Mouse (Mus musculus): ENCODE measurements at regions not wholly inside any gene's neighbourhood (a gene's known extent, or its start where the extent isn't known, plus 50 kb on each side); places are given as distances from the start of the nearest gene placed in this dataset.

DNA sequence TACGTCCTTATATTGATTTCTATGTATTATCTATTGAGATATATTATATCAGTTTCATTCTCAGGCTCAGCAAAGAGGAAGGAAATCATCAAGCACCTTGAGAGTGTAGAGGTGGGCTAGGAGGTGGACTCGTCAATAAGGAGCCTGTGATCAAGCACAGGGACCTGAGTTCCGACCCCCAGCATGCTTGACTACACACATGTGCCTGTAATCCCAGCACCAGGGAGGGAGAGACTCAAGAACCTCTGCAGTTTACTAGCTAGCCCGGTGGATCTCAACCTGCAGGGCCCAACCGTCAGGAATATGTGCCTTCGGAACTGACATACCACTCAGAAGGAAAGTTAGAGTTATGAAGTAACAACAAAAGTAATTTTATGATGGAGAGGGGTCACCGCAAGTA is 634.2 kb upstream of the Gm10131 start:
- H3K9me3 ChIP-seq (ENCODE audit: control insufficient read depth, insufficient read depth, low read depth, low read length), result no peaks in the 10 kb centered on the region
- H3K4me3 ChIP-seq (ENCODE audit: insufficient read depth in 1 of 2, low read depth in 1 of 2, low read length in 2 of 2, poor library complexity in 1 of 2, severe bottlenecking in 1 of 2), result no peak overlapping the region
- H3K9ac ChIP-seq (ENCODE audit: insufficient read depth, low read depth, low read length, poor library complexity, severe bottlenecking), result no peak overlapping the region
- DNase-seq (ENCODE audit: low read depth, low spot score), result no peak
- in situ Hi-C loops (cut with MboI; ENCODE audit: low sequenced_read_pairs in 2 of 2, unreplicated experiment in 2 of 2), result no loop called here
- no peaks in the 10 kb centered on the region for H3K36me3 ChIP-seq (ENCODE audit: control insufficient read depth, insufficient read depth, low read length, poor library complexity, severe bottlenecking)
- TF ChIP-seq HCFC1 (IDR thresholded peaks at IDR 0.05; ENCODE audit: borderline replicate concordance, insufficient read depth, low read length) (no peak), ZC3H11A (IDR thresholded peaks at IDR 0.05; ENCODE audit: borderline replicate concordance, low read depth, low read length) (no peak), MAFK (IDR thresholded peaks at IDR 0.05; ENCODE audit: insufficient read depth, low read depth, low read length) (no peak), ZNF384 (IDR thresholded peaks at IDR 0.05; ENCODE audit: low read depth, low read length) (no peak), CHD2 (IDR thresholded peaks at IDR 0.05; ENCODE audit: low read depth, low read length) (no peak)
- peaks cover 0 to 2% of the 10 kb centered on the region in 2 experiments; a peak in 1 of 4 replicates for H3K4me1 ChIP-seq (ENCODE audit: control insufficient read depth in 2 of 2, insufficient read depth in 2 of 2, low read length in 2 of 2, poor library complexity in 1 of 2)
- H3K27ac ChIP-seq (ENCODE audit: insufficient read depth, low read depth, low read length, poor library complexity, severe bottlenecking), result no peak overlapping the region

DNA sequence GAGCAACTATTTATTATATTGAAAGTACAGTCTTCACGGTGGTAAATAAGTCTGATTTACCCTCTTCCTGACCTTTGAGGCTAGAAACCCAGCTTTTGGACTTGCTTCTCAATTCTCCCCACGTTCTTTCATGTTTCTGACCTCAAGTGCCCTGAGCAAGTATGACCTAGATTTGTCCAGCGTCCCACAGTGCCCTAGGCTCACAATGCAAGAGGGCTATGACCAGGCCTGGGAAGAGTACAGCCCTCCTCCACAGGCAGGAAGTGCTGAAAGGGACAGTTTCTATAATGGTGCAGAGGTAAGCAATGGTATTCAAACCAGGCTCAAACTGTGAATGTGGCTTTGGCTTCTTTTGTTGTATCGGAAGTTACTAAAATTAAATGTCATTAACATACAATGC is 633.1 kb upstream of the Gm10131 start:
- no peak overlapping the region for H3K9ac ChIP-seq (ENCODE audit: insufficient read depth, low read depth, low read length, poor library complexity, severe bottlenecking)
- H3K27ac ChIP-seq (ENCODE audit: insufficient read depth, low read depth, low read length, poor library complexity, severe bottlenecking), result no peak overlapping the region
- in situ Hi-C loops (cut with MboI; ENCODE audit: low sequenced_read_pairs in 2 of 2, unreplicated experiment in 2 of 2), result no loop called here
- H3K4me3 ChIP-seq (ENCODE audit: insufficient read depth in 1 of 2, low read depth in 1 of 2, low read length in 2 of 2, poor library complexity in 1 of 2, severe bottlenecking in 1 of 2), result no peak overlapping the region
- H3K36me3 ChIP-seq (ENCODE audit: control insufficient read depth, insufficient read depth, low read length, poor library complexity, severe bottlenecking), result no peaks in the 10 kb centered on the region
- no peaks in the 10 kb centered on the region for H3K9me3 ChIP-seq (ENCODE audit: control insufficient read depth, insufficient read depth, low read depth, low read length)
- DNase-seq (ENCODE audit: low read depth, low spot score), result no peak
- peaks cover 0 to 2% of the 10 kb centered on the region in 2 experiments; a peak in 1 of 4 replicates for H3K4me1 ChIP-seq (ENCODE audit: control insufficient read depth in 2 of 2, insufficient read depth in 2 of 2, low read length in 2 of 2, poor library complexity in 1 of 2)
- TF ChIP-seq ZC3H11A (IDR thresholded peaks at IDR 0.05; ENCODE audit: borderline replicate concordance, low read depth, low read length) (no peak), HCFC1 (IDR thresholded peaks at IDR 0.05; ENCODE audit: borderline replicate concordance, insufficient read depth, low read length) (no peak), ZNF384 (IDR thresholded peaks at IDR 0.05; ENCODE audit: low read depth, low read length) (no peak), MAFK (IDR thresholded peaks at IDR 0.05; ENCODE audit: insufficient read depth, low read depth, low read length) (no peak), CHD2 (IDR thresholded peaks at IDR 0.05; ENCODE audit: low read depth, low read length) (no peak)

DNA sequence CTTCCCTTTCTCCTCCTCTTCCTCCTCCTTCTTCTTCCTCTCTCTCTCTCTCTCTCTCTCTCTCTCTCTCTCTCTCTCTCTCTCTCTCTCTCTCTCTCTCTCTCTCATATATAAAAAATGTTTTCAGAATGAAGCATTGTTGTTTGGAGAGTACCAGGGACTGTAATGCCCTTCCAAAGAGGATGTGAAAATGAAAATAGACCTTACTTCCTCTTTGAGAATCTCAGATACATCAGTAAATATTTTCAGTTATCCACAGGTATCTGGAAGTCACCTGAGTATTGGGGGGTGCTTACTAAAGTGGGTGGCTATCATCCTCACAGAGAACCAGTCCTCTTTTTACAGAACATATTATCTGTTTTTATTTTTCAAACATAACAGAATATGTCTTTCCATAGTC is 632.6 kb upstream of the Gm10131 start:
- peaks cover 0 to 2% of the 10 kb centered on the region in 2 experiments; a peak in 1 of 4 replicates for H3K4me1 ChIP-seq (ENCODE audit: control insufficient read depth in 2 of 2, insufficient read depth in 2 of 2, low read length in 2 of 2, poor library complexity in 1 of 2)
- TF ChIP-seq MAFK (IDR thresholded peaks at IDR 0.05; ENCODE audit: insufficient read depth, low read depth, low read length), result no peak
- no peak overlapping the region for H3K27ac ChIP-seq (ENCODE audit: insufficient read depth, low read depth, low read length, poor library complexity, severe bottlenecking)
- in situ Hi-C loops (cut with MboI; ENCODE audit: low sequenced_read_pairs in 2 of 2, unreplicated experiment in 2 of 2), result no loop called here
- no peaks in the 10 kb centered on the region for H3K9me3 ChIP-seq (ENCODE audit: control insufficient read depth, insufficient read depth, low read depth, low read length)
- no peak overlapping the region for H3K4me3 ChIP-seq (ENCODE audit: insufficient read depth in 1 of 2, low read depth in 1 of 2, low read length in 2 of 2, poor library complexity in 1 of 2, severe bottlenecking in 1 of 2)
- no peak for DNase-seq (ENCODE audit: low read depth, low spot score)
- no peak overlapping the region for H3K9ac ChIP-seq (ENCODE audit: insufficient read depth, low read depth, low read length, poor library complexity, severe bottlenecking)
- H3K36me3 ChIP-seq (ENCODE audit: control insufficient read depth, insufficient read depth, low read length, poor library complexity, severe bottlenecking), result no peaks in the 10 kb centered on the region

DNA sequence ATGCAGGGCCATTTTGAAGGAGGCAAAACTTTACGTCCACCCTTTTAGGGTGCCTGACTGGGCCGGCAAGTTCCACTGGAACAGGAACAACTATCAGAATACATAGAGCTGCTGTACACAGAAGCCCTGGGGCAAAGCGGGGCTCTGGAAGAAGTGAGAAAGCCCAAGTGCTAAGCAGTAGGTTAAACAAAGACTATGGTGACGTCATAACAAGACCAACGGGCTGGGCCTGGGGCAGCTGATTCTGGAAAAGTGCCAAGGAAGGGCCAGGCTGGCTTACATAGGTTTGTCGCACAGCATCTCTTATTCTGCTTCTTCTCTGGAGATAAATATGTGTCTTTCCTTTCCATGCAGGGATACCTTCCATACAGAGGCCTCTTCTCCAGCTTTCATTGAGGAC is 631.6 kb upstream of the Gm10131 start:
- TF ChIP-seq ZC3H11A (IDR thresholded peaks at IDR 0.05; ENCODE audit: borderline replicate concordance, low read depth, low read length) (no peak), ZNF384 (IDR thresholded peaks at IDR 0.05; ENCODE audit: low read depth, low read length) (no peak), MAFK (IDR thresholded peaks at IDR 0.05; ENCODE audit: insufficient read depth, low read depth, low read length) (no peak), CHD2 (IDR thresholded peaks at IDR 0.05; ENCODE audit: low read depth, low read length) (no peak), HCFC1 (IDR thresholded peaks at IDR 0.05; ENCODE audit: borderline replicate concordance, insufficient read depth, low read length) (no peak)
- H3K9me3 ChIP-seq (ENCODE audit: control insufficient read depth, insufficient read depth, low read depth, low read length), result no peaks in the 10 kb centered on the region
- DNase-seq (ENCODE audit: low read depth, low spot score), result no peak
- no peaks in the 10 kb centered on the region for H3K4me1 ChIP-seq (ENCODE audit: control insufficient read depth in 2 of 2, insufficient read depth in 2 of 2, low read length in 2 of 2, poor library complexity in 1 of 2)
- no peaks in the 10 kb centered on the region for H3K36me3 ChIP-seq (ENCODE audit: control insufficient read depth, insufficient read depth, low read length, poor library complexity, severe bottlenecking)
- no peak overlapping the region for H3K4me3 ChIP-seq (ENCODE audit: insufficient read depth in 1 of 2, low read depth in 1 of 2, low read length in 2 of 2, poor library complexity in 1 of 2, severe bottlenecking in 1 of 2)
- no peak overlapping the region for H3K27ac ChIP-seq (ENCODE audit: insufficient read depth, low read depth, low read length, poor library complexity, severe bottlenecking)
- in situ Hi-C loops (cut with MboI; ENCODE audit: low sequenced_read_pairs in 2 of 2, unreplicated experiment in 2 of 2), result no loop called here
- no peak overlapping the region for H3K9ac ChIP-seq (ENCODE audit: insufficient read depth, low read depth, low read length, poor library complexity, severe bottlenecking)

DNA sequence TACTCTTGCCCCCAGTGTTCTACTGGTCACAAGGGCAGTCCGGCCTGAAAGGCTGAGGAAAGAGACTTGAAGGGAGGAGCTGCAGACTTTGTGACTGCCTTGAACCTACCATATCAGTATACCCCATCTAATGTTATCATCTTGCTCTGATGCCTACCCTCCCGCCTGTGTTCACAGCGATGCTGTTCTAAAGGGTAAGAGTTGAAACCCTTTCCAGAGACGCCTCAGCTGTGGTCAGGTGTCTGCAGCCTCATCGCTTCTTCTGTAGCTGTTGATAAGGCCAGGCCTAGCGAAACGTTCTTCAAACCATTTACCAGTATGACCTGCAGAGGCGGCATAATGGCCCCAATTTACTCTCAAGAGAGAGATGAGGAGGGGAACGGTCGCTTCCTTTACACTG is 629.3 kb upstream of the Gm10131 start:
- in situ Hi-C loops (cut with MboI; ENCODE audit: low sequenced_read_pairs in 2 of 2, unreplicated experiment in 2 of 2), result no loop called here
- Histone ChIP-seq H3K27ac (ENCODE audit: insufficient read depth, low read depth, low read length, poor library complexity, severe bottlenecking) (no peak overlapping the region), H3K4me3 (ENCODE audit: insufficient read depth in 1 of 2, low read depth in 1 of 2, low read length in 2 of 2, poor library complexity in 1 of 2, severe bottlenecking in 1 of 2) (no peak overlapping the region), H3K9ac (ENCODE audit: insufficient read depth, low read depth, low read length, poor library complexity, severe bottlenecking) (no peak overlapping the region), H3K4me1 (ENCODE audit: control insufficient read depth in 2 of 2, insufficient read depth in 2 of 2, low read length in 2 of 2, poor library complexity in 1 of 2) (no peaks in the 10 kb centered on the region), H3K9me3 (ENCODE audit: control insufficient read depth, insufficient read depth, low read depth, low read length) (no peaks in the 10 kb centered on the region), H3K36me3 (ENCODE audit: control insufficient read depth, insufficient read depth, low read length, poor library complexity, severe bottlenecking) (no peaks in the 10 kb centered on the region)
- DNase-seq (ENCODE audit: low read depth, low spot score), result no peak
- TF ChIP-seq ZNF384 (IDR thresholded peaks at IDR 0.05; ENCODE audit: low read depth, low read length), result no peak
- TF ChIP-seq HCFC1 (IDR thresholded peaks at IDR 0.05; ENCODE audit: borderline replicate concordance, insufficient read depth, low read length), result no peak
- TF ChIP-seq CHD2 (IDR thresholded peaks at IDR 0.05; ENCODE audit: low read depth, low read length), result no peak
- TF ChIP-seq MAFK (IDR thresholded peaks at IDR 0.05; ENCODE audit: insufficient read depth, low read depth, low read length), result no peak
- TF ChIP-seq ZC3H11A (IDR thresholded peaks at IDR 0.05; ENCODE audit: borderline replicate concordance, low read depth, low read length), result no peak

Measured in ES-E14 (cell line).